Mouse (Mus musculus) brain, embryonic 14.5 days (tissue): ENCODE results near the gene Kcnj13. TPM values are rescaled to one million over a fixed set of nuclear protein-coding genes. Genes with fewer than 3 reads are reported as not detected.

Experiments used
- DNase-seq: peaks from one replicate; pipeline ENCODE4 v3.0.0-alpha.2; 2011; ENCODE audit warnings: low read depth
- CTCF ChIP-seq: fragments of 200-500 bp; IDR thresholded peaks from 2 replicates; pipeline ENCODE4 v1.5.1; 2012; ENCODE audit warnings: inconsistent platforms, mild to moderate bottlenecking, moderate library complexity, borderline replicate concordance; ENCODE audit not compliant: insufficient read depth, insufficient read length; ENCODE audit errors: extremely low read depth
- POLR2A ChIP-seq: fragments of 200-500 bp; IDR thresholded peaks from 2 replicates; pipeline ENCODE4 v1.6.1; 2012; ENCODE audit warnings: mild to moderate bottlenecking, inconsistent platforms, borderline replicate concordance; ENCODE audit not compliant: poor library complexity, insufficient read depth, insufficient read length, severe bottlenecking; ENCODE audit errors: extremely low read depth
- polyA plus RNA-seq: library from polyadenylated mRNA; depleted of rRNA; stranded (reverse); fragments of >200 nt; gene quantifications from 2 replicates; pipeline ENCODE4 v1.2.3, GENCODE M21; 2012; rRNA removed

Gene Kcnj13
- polyA plus RNA-seq, 1 experiment: 6.8 TPM

GRCm38 (mm10) chr1:87379919-87380318 lies 14.6 kb downstream of the Kcnj13 start:
- TF ChIP-seq POLR2A: no peak
- TF ChIP-seq CTCF: peak; percentile 13; the same call in 1 of the 2 replicates
- DNase-seq: peak; percentile 30

GRCm38 (mm10) chr1:87378024-87378560 lies 16.4 kb downstream of the Kcnj13 start:
- TF ChIP-seq POLR2A (no peak), CTCF (no peak)
- DNase-seq: no peak

GRCm38 (mm10) chr1:87360276-87360675 lies 34.3 kb downstream of the Kcnj13 start:
- DNase-seq: no peak
- TF ChIP-seq CTCF: no peak
- no peak for TF ChIP-seq POLR2A

GRCm38 (mm10) chr1:87350576-87350975 lies 44.0 kb downstream of the Kcnj13 start:
- DNase-seq: no peak
- no peak for TF ChIP-seq POLR2A
- no peak for TF ChIP-seq CTCF

Other genes with a start within 250 kb of the Kcnj13 start
- 49.0 and 57.3 TPM in 2 replicates for gene Ecel1, start 238.2 kb downstream of the Kcnj13 start, polyA plus RNA-seq
- 0.28 and 1.3 TPM in 2 replicates for gene Prss56, start 211.4 kb downstream of the Kcnj13 start, polyA plus RNA-seq
- 0.07 and 0.14 TPM in 2 replicates for gene Chrnd, start 204.1 kb downstream of the Kcnj13 start, polyA plus RNA-seq
- 0.16 and 0.85 TPM in 2 replicates for gene Chrng, start 190.1 kb downstream of the Kcnj13 start, polyA plus RNA-seq
- gene Eif4e2, start 180.8 kb downstream of the Kcnj13 start, polyA plus RNA-seq: 52.7 and 79.7 TPM in 2 replicates
- gene Efhd1, start 130.4 kb downstream of the Kcnj13 start, polyA plus RNA-seq: 1.2 and 1.5 TPM in 2 replicates
- 58.2 and 75.1 TPM in 2 replicates for gene Gigyf2, start 67.7 kb downstream of the Kcnj13 start, polyA plus RNA-seq
- gene Snorc, start 75.5 kb upstream of the Kcnj13 start, polyA plus RNA-seq: 0.40 and 1.0 TPM in 2 replicates
- gene Neu2, start 115.2 kb upstream of the Kcnj13 start, polyA plus RNA-seq: 0.16 and 0.22 TPM in 2 replicates
- gene Ngef, start 179.1 kb upstream of the Kcnj13 start, polyA plus RNA-seq: 9.7 and 11.9 TPM in 2 replicates
- gene Inpp5d, start 225.6 kb upstream of the Kcnj13 start, polyA plus RNA-seq: 4.6 and 4.9 TPM in 2 replicates